Mouse (Mus musculus): ENCODE measurements around the gene Fxyd3.

Gene Fxyd3

DNA sequence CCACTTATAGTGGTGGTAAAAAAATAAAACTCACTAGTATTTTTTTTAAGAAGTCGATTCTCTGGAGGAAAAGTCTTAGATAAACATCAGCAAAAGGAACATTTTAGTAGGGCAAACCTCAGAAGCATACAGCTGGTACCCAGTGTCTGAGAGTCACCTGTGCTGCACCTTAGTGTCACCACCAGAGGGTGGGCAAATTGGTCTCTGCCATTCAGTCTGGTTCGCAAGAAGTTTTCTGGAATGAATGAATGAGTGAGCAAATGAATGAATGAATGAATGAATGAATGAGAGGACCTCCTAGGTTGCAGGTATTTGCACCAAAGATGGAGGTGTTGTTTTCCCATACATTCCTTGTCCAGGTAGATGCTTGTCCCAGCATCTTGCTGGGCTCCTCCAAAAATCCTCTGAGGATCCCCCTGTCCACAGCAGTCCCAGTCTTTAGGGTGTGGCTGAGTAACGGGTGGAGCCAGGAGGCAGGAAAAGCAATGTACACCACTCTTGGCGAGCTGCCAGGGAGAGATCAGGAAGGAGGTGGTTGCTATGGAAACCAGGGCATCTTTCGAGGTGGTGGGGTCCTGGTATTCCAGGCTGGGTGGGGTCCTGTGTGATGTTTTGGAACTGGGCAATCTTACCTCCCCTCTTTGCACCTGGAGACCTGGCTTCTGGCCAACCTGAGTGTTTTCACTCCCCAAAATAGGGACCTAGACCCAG, 27.2 kb downstream of the Fxyd3 start:
- no peak for DNase-seq (ENCODE audit: low read depth)

- DNase-seq (ENCODE audit: low read depth) = no peak
Measured at GRCm38 (mm10) chr7:31042431-31042910, 34.0 kb downstream of the Fxyd3 start, which contains the start of gene Fxyd5. Gene Fxyd5 (minus strand): TSS chr7:31042481.

DNA sequence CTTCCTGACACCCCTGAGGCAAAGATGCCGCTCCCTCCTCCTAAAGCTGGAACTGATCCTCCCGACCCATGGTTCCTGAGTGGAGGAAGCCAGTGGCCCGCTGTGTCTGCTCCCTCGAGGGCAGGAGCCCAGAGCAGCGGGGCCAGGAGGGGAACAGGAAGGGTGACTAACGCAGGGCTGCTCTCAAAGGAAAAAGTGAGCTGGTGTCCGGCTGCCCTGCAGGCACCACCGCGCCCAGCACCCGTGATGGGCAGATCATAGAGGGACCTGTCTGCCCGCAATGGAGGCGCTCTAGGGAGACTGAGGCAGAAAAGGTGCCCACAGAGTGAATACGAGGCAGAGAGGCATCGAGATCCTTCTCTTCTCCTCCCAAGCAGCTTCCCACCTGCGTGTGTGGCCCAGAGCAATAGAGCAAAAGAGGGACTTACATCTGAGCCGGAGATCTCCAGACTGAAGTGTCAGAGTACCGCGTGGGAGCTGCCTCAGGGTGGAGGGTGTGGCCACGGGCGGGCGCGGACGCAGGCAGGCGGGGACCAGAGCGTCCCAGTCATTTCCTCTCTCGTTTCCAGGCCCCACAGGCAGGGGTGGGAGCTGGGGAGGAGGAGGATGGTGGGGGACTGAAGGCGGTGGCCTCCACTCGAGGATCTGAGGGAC, 34.7 kb downstream of the Fxyd3 start:
- DNase-seq (ENCODE audit: low read depth) = peak; percentile 34

- DNase-seq (ENCODE audit: low read depth) = no peak
Measured at GRCm38 (mm10) chr7:31041023-31041407, 35.5 kb downstream of the Fxyd3 start.

DNA sequence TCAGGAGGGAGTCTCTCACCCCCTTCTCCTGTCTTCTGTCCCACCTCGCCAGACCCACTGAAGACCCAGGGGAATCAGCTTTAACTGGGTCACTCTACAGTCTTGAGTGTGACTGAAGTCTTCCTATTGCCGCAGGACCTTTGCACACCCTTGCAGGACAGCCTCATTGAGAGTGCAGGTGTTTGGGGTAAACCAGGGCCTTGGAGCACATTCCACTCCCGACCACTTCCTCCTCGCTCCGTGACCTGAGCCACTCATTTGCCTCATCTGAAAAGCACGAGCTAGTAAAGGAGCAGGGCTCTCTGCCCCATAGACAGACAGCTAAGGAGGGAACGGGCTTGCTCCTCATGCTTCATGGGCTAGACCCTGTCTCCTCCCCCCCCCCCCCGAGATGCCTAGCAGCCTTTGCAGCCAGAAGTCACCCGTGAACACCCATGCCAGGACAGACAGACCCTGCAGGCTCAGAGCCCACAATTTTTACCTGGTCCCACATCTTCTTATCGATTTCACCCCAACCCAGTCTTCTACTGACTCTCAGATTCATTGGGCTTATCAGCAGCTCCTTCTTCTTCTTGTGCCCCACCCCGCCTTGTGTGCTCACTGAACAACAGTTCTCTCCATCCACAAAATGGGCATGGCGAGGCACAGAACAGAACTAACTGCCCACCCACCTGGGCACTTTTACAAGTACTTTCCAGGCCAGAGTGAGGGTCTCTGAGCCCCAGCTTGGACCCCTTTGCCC, 36.1 kb downstream of the Fxyd3 start:
- no peak for DNase-seq (ENCODE audit: low read depth)

- DNase-seq (ENCODE audit: low read depth) = no peak
Measured at GRCm38 (mm10) chr7:31039011-31039410, 37.5 kb downstream of the Fxyd3 start.

GRCm38 (mm10) chr7:31037675-31038074, 38.8 kb downstream of the Fxyd3 start:
- DNase-seq (ENCODE audit: low read depth) = no peak

DNA sequence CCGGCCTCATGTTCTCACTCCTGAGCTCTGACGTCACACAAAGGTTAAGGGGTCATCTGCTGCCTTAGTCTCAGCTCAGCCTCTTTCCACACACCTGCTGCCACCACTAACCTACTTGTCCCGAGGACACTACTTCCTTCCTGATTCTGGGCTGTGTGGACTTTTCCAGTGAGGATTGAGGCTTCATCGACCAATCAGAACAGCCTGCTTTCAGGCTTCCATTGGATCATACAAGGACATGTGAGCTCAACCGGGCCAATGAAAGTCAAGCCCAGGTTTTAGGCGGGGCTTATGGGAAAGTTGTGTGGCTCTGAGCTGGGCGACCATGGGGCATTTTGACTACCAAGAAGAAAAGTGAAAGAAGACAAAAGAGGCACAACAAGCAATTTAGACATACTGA, 39.6 kb downstream of the Fxyd3 start:
- no peak for DNase-seq (ENCODE audit: low read depth)

DNA sequence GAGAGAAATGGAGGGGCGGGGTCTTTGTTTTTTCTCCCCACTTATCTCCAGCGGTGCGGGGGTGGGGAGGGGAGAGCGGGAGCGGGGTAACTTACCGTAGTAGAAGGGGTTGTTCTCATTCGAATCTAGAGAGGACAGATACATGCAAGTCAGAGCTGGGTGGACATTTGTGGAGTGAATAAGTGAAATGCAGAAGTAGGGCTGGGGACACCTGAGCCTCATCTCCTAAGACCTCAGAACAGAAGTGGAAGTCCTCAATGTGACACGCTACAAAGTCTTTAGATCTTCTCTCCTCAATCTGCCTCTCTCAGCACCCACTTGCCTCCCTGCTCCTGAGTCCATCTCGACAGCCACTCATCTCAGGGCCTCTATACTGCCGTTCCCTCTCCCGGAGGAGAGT, 41.2 kb downstream of the Fxyd3 start:
- no peak for DNase-seq (ENCODE audit: low read depth)

DNA sequence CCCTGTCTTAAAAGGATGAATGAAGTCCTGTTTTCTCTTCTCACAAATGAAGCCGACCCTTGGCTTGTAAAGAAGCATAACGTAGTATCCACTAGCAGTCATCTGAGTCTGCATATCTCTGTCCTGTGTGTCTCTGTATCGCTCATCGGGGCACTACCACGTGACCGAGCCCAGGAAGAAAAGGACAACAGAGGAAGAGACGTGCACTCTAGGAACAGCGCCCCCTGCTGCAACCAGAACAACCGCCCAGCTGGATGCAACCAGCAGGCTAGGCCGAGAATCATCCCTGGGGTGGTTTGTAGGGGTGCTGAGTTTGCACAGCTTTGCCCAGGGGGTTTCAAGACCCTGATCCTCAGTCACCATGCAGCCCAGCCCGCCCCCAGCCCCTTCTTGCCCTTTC, 41.7 kb downstream of the Fxyd3 start:
- no peak for DNase-seq (ENCODE audit: low read depth)

DNA sequence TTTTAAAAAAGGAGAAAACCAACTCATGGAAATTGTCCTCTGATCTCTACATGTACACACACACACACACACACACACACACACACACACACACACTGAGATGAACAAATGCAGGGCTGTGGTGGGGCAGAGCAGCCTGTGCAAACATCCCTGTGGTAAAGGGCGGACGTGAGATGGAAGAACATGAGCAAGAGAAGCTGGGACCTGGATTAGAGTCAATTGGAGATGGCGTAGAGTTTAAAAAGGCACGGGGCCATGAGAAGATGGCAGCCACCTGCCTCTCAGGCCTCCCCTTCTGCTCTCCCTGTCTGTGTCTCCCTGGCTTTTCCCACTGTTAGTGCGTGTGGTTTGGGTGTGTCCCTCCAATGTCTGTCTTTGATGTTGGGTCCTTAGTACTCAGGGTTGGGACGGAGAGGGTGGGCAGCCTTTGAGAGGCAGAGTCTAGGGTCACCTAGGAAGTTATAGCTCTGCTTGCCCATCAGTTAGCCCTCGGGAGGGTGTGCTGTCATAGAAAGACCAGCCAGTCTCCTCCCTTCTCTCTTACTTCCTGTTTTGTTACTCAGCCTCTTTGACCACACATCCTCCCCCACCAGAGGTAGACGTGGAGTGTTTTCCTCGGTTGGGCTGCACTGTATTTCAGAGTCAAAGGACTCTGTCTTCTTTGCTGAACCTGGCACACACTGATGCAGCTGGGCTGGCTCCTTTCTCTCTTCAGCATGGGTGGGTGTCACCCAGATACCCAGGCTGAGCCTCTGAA, 42.9 kb downstream of the Fxyd3 start:
- peak; percentile 66 for DNase-seq (ENCODE audit: low read depth)

- DNase-seq (ENCODE audit: low read depth) = no peak
Measured at GRCm38 (mm10) chr7:31031731-31032130, 44.8 kb downstream of the Fxyd3 start.

- no peak for DNase-seq (ENCODE audit: low read depth)
Measured at GRCm38 (mm10) chr7:31030717-31031116, 45.8 kb downstream of the Fxyd3 start.

DNA sequence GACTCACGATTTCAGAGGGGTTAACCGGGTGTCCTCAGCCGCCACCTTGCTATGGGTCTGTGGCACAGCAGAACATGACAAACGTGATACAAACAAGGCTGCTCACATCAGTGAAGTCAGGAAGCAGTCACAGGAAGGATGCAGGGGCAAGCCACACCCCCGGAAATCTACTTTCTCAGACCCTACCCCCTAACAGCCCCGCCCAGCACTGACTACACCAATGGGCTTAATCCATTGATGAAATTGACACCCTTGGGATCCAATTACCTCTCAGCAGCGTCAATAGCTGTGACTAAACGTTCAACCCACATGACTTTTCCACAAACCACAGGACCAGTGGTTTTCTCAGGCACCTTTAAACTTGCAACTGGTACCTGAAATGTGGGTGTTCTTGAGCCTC, 47.9 kb downstream of the Fxyd3 start:
- DNase-seq (ENCODE audit: low read depth) = no peak
